Mouse (Mus musculus): Measurements from ENCODE around the gene Kdm1b. TPM values are rescaled to one million over a fixed set of nuclear protein-coding genes. Genes with fewer than 3 reads are reported as not detected.

Kdm1b gene
- total RNA-seq (2023): 22.6 TPM

DNA sequence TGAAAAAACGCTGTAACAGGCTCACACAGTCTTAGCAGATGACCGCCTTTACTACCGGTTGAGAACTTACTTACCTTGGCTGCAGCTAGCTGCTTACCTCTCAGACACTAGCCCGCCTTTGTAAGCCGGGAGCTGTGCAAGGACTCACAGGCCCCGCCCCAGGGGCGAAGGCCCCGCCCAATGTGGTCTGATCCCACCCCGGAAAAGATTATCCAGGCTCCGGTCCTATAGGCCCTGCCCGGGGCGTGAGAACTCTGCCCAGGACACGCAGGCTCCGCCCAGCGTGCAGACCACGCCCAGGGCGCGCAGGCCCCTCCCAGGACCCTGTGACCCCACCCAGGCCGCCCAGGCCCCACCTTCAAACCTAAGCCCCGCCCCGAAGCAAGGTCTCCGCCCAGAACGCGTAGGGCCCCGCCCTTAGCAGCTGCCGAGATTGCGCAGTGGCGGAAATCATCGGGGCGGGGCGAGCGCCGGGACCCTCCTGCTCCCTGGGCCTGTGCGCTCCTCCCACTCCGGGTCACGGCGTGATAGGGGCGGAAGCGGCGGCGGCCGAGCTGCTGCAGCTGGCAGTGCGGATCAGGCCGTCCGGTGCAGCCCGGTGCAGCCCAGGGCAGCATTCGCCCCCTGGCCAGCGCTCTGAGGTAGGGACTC is at the start of gene Kdm1b:
TSS of gene Kdm1b (plus strand) at position 470 of the 651 bp plus-strand sequence.

DNA sequence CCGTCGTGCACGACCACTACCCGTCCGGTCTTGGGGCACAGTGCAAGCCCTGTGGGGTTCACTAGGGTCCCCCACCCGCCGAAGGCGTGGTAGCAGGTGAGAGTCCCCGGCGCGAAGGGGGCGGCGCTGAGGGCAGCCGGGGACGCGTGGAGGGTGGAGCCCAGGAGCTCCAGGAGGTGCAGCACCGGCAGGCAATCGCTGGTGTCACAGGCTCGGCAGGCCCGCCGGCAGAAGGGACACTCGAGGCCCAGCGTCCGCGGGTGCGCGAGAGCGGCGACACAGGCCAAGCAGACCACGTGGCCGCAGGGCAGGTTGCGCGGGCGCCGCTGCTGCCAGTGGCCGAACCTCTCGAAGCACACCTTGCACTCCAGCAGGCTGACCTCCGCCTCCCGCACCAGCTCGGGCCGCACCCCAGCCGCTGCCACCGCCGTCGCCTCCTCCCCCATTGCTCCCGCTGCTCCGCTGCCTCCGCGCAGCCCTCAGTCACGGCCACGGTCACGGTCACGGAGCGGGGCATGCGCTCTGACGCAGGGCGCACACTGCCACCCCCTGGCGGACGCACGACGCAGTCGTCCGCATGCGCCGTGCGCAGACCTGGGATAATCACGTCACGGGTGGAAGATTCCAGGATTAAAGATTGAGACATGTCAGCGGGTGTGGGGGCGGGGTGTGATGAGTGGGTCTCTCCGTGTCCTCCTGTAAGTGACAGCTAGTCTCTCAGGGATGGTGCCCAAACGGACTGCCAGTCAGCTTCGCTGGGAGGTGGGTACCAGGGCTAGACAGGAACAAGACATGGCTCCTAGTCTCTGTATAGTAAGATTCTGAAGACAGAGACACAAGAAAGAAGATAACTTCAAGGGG is 28.7 kb upstream of the Kdm1b start, which contains the start of gene Nhlrc1:
TSS of gene Nhlrc1 (minus strand) at position 517 of the 861 bp plus-strand sequence.

DNA sequence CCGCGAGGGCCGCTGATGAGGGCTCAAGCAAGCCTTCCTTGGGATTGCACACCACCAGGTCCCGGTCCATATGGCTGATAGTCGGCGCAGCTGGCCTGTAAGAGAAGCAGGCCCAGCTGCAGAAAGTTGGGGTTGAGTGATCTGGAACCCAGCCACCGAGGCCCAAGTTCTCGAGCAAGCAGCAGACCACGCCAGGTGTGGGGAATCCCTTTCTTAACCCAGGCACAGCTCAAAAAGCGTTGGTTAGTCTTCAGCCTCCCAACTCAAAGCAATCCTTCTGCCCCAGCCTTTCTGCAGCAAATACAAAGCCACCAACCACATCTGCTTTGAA is 1.3 kb downstream of the Kdm1b start, which contains the start of gene Tpmt:
TSS of gene Tpmt (minus strand) at position 121 of the 331 bp plus-strand sequence.

DNA sequence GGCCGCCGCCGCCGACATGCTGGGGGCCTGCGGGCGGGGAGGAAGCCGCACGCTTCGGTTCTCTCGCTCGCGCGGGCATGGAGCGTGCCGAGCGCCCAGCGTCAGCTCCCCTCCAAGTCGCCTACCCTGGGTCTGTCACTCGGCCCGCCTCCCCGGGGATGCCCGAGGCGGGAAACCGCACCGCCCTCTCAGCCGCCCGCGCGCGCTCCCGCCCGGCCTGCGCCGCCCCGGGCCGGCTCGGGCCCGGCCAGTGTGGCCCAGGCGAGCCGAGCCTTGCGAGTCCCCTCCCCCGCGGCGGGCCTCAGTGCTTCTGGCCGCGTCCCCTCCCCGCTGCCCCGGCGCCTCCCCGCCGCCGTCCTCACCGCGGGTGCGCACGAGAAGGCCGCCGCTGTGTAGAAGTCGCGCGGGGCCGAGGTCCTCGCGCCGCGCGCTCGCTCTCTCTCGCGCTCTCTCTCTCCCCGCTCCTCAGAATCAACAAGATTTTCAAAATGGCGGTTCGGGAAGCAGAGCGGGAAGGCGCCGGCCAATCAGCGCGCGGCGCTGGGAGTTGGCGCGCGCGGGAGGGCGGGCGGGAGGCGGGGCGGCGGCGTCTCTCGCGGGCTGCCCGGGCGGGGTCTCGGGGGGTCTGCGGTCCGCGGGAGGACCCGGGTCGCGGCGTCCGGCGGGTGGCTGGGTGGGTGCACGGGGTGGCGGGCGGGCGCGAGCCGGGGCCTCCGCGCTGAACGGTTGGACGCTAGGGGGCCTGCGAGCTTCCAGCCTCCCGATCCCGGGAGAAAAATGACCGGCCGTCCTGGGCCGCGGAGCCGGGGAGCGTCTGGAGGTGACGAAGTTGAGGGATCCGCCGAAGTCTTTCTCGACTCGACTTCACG is 62.6 kb downstream of the Kdm1b start, which contains the start of gene Dek:
TSS of gene Dek (minus strand) at position 491 of the 869 bp plus-strand sequence.

DNA sequence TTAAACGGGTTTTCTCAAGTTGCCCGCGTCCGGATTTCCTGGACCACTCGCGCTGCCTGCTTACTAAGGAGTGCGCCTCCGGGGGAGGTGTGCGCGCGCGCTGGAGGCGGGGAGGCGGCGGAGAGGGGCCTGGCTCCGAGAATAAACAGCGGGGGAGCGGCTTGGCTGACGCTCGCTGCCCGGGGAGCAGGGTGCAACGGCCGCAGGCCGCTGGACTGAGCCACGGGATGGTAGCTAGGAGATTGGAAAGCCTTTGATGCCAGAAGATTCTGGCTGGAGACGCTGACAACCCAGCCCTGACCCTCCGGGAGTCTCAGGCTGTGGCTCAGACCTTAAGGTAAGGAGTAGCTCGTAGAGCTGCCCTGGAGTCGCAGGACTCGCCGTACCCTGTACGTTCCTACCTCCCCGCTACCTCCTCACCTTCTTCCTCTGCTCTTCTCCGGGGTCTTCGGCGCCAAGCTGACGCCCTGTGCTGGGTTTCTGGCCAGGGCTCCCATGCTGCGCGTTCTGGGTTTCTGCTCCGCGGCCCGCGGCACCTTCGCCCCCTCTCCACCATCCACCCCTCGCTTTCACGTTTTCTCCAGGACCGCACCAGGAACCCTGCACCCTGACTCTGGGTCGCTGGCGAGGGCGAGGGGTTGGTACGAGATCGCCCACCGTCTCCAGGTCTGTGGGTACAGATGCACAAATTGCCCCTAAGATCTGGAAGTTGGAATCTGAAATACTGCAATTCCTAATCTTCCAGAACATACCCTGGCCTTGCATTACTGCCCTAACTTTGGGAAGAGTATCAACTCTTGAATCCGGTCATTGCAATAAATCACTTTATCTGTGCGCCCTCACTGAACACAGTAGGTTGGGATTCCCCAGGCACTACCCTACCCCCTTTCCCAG is 79.5 kb downstream of the Kdm1b start, which contains the start of gene Rnf144b:
TSS of gene Rnf144b (plus strand) at position 120 of the 894 bp plus-strand sequence.

Other genes starting within 250 kb of the Kdm1b start
- gene Kif13a, start 113.6 kb upstream of the Kdm1b start, total RNA-seq (2023): 2.0 TPM
- gene Nhlrc1, start 28.6 kb upstream of the Kdm1b start, total RNA-seq (2023): 2.3 TPM
- 1.8 TPM for gene Tpmt, start 1.2 kb downstream of the Kdm1b start, total RNA-seq (2023)
- 103 TPM for gene Dek, start 62.7 kb downstream of the Kdm1b start, total RNA-seq (2023)
- gene Rnf144b, start 79.2 kb downstream of the Kdm1b start, total RNA-seq (2023): 1.3 TPM

Data from CD4-positive naive resting alpha-beta T cell, adult 57 days (primary cell).